Mouse (Mus musculus) erythroblast, embryonic 14.5 days (primary cell): Measurements from ENCODE around the gene Gpr150.

Source experiments
- GATA1 ChIP-seq: IDR thresholded peaks from 2 replicates; pipeline ENCODE4 v1.6.1; 2012; ENCODE audit warnings: low read length, inconsistent platforms, mixed read lengths
- TAL1 ChIP-seq: IDR thresholded peaks from 3 replicates; pipeline ENCODE4 v1.6.1; 2012; ENCODE audit warnings: low read length, inconsistent platforms, mixed read lengths

DNA sequence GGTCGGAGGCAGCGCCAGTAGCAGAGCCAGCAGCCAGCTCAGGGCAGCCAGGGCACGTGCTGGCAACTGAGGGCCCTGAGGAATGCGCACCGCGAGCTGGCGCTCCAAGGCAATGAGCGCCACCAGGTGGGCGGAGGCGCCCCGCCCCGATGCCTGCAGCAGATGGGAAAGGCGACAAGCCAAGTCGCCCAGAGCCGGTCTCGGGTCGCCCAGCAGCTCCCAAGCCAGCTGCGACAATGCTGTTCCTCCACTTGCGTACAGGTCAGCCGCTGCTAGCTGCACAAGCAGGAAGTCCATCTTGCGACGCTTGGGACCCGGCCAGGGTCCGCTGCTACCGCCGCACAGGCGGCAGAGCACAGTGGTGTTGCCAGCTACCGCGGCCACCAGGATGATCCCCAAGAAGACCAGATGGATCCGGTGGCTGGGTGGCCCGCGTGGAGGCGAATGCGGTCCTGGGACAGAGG, 503 bp downstream of the Gpr150 start:
- TF ChIP-seq TAL1, result no peak
- peak; percentile 9; the same call in 1 of the 2 replicates for TF ChIP-seq GATA1
